Mouse (Mus musculus) neural tube, embryonic 11.5 days (tissue): ENCODE results near the gene Zfp787. TPM values are rescaled to one million over a fixed set of nuclear protein-coding genes. Genes with fewer than 3 reads are reported as not detected.

Source experiments
- ATAC-seq: fragments of 200-750 bp; cut with Nextera tagmentation; 2 replicates; pipeline ENCODE4 v1.8.0; 2017; ENCODE audit warnings: moderate number of reproducible peaks, mild to moderate bottlenecking, moderate TSS enrichment, moderate library complexity; ENCODE audit not compliant: insufficient read depth, low FRiP score, low TSS enrichment
- DNase-seq: peaks from one replicate; pipeline ENCODE4 v3.0.0-alpha.2; 2015; ENCODE audit warnings: low spot score
- H3K27ac ChIP-seq: fragments of 300-500 bp; sonication (generic); 2 replicates; pipeline ENCODE4 v1.5.1; 2014; ENCODE audit warnings: low read depth, mild to moderate bottlenecking, low read length
- H3K27me3 ChIP-seq: fragments of 300-500 bp; sonication (generic); 2 replicates; pipeline ENCODE4 v1.6.1; 2014; ENCODE audit warnings: mild to moderate bottlenecking, low read length, mixed read lengths; ENCODE audit not compliant: control insufficient read depth, insufficient read depth
- H3K36me3 ChIP-seq: fragments of 300-500 bp; sonication (generic); 2 replicates; pipeline ENCODE4 v1.6.1; 2014; ENCODE audit warnings: mild to moderate bottlenecking, low read length, moderate library complexity, mixed read lengths; ENCODE audit not compliant: control insufficient read depth, insufficient read depth
- H3K4me1 ChIP-seq: fragments of 300-500 bp; sonication (generic); 2 replicates; pipeline ENCODE4 v1.6.1; 2014; ENCODE audit warnings: low read length, mixed read lengths; ENCODE audit not compliant: control insufficient read depth, insufficient read depth
- H3K4me2 ChIP-seq: fragments of 300-500 bp; sonication (generic); 2 replicates; pipeline ENCODE4 v1.6.1; 2014; ENCODE audit warnings: low read depth, mild to moderate bottlenecking, moderate library complexity
- H3K4me3 ChIP-seq: fragments of 300-500 bp; sonication (generic); 2 replicates; pipeline ENCODE4 v1.5.1; 2014; ENCODE audit warnings: low read depth, low read length
- H3K9ac ChIP-seq: fragments of 300-500 bp; sonication (generic); 2 replicates; pipeline ENCODE4 v1.6.1; 2014; ENCODE audit warnings: mild to moderate bottlenecking, low read length
- H3K9me3 ChIP-seq: fragments of 300-500 bp; sonication (generic); 2 replicates; pipeline ENCODE4 v1.6.1; 2016; ENCODE audit warnings: low read length; ENCODE audit not compliant: control insufficient read depth
- WGBS: fragments of 180-500 bp; shearing (Covaris S2); extraction: QIAGEN DNeasy Blood & Tissue Kit; methylation state at CpG from one replicate; pipeline ENCODE4 v1.1.7; 2014; 5-methylcytosine and 5-hydroxymethylcytosine counted together
- polyA plus RNA-seq: library from polyadenylated mRNA; unstranded; fragments of >200 nt; fragmentation: Nextera tagmentation; extraction: Ambion mirVana; gene quantifications from 2 replicates; pipeline ENCODE4 v1.2.1, GENCODE M21; 2014

The Zfp787 gene
- polyA plus RNA-seq, 1 experiment from 2014 or later: 12.5 TPM

- Histone ChIP-seq H3K4me3 (peak overlapping the region; percentile 80), H3K9ac (peak overlapping the region; percentile 83), H3K4me1 (peaks cover 8% of the 10 kb centered on the region; the same call in 1 of the 2 replicates), H3K27ac (no peak overlapping the region), H3K9me3 (no peaks in the 10 kb centered on the region), H3K4me2 (peak overlapping the region; percentile 46), H3K27me3 (no peaks in the 10 kb centered on the region), H3K36me3 (no peaks in the 10 kb centered on the region)
- ATAC-seq (no peak), DNase-seq (no peak)
- WGBS: 60% methylated on average over 9 of the region's 9 CpGs
These were observed 1.2 kb upstream of the Zfp787 start for GRCm38 (mm10) chr7:6156901-6157472.

DNA sequence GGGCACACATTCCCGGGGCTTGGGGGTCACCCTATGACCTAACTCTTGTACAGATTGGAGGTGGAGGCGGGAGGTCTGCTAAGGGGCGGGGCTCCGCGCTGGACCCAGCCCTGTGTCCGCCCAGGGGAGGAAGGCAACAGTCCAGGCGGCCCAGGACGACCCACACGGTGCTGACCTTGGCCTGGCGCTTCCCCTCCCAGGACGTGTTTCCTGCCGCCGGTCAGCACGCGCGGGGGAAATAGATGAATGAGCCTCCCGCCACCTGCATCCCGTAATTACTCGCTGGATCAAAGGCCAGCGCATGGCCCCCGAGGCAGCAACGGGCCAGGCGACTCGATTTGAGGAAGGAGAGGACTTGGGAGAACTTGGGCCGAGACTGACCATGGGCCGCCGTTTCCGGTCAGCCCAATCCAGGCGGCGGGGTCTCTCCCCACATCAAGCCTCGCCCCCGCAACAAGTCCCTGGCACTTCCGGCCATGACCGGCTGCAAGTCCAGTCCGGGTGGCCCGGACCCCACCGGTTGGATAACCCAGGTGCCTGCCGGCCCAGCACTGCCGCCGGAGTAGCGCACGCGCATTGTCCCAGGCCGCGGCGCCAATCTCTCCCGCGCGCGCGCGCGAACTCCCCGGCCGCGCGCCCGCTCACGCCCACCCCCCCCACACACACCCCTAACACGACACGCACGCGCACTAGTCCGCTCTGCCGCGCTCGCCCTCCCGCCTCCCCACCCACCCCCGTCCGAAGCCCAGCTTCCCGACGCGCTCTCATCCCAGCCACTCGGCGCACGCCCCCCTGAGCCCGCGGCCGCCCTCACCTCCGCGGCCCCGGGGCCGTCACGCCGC is 545 bp downstream of the Zfp787 start:
- ATAC-seq (peak; percentile 79), DNase-seq (peak; percentile 86)
- peak overlapping the region; percentile 83 for H3K9ac ChIP-seq
- H3K9me3 ChIP-seq: no peaks in the 10 kb centered on the region
- H3K4me2 ChIP-seq: peak overlapping the region; percentile 89
- WGBS: under 1% methylated on average over 58 of the region's 85 CpGs
- H3K27me3 ChIP-seq: no peaks in the 10 kb centered on the region
- H3K4me1 ChIP-seq: peaks cover 8% of the 10 kb centered on the region; the same call in 1 of the 2 replicates
- H3K36me3 ChIP-seq: no peaks in the 10 kb centered on the region
- H3K27ac ChIP-seq: peak overlapping the region; percentile 87
- H3K4me3 ChIP-seq: peak overlapping the region; percentile 80

DNA sequence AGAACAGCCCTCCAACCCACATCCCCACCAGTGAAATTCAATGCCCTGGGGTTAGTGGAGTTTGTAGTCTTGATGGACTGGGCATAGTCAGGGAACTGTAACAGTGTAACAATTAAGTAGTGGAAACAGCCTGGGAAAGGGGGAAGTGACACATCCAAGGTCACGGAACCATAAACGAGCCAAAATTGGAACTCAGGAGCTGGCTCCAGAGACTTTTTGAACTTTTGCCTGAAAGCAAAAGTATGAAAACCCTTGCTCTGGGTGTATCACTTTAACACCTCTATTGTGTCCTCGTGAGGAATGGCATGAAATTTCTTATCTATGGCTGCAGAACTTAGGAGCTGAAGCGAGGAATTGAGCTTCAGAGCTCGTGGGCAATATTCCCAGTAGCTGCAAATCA is 1.6 kb downstream of the Zfp787 start:
- H3K4me1 ChIP-seq: peaks cover 8% of the 10 kb centered on the region; the same call in 1 of the 2 replicates
- peak overlapping the region; percentile 89 for H3K4me2 ChIP-seq
- no peak overlapping the region for H3K9ac ChIP-seq
- no peak overlapping the region for H3K4me3 ChIP-seq
- no peak overlapping the region for H3K27ac ChIP-seq
- ATAC-seq (no peak), DNase-seq (no peak)
- no peaks in the 10 kb centered on the region for H3K36me3 ChIP-seq
- WGBS: 91% methylated on average over 5 of the region's 5 CpGs
- no peaks in the 10 kb centered on the region for H3K9me3 ChIP-seq
- no peaks in the 10 kb centered on the region for H3K27me3 ChIP-seq

DNA sequence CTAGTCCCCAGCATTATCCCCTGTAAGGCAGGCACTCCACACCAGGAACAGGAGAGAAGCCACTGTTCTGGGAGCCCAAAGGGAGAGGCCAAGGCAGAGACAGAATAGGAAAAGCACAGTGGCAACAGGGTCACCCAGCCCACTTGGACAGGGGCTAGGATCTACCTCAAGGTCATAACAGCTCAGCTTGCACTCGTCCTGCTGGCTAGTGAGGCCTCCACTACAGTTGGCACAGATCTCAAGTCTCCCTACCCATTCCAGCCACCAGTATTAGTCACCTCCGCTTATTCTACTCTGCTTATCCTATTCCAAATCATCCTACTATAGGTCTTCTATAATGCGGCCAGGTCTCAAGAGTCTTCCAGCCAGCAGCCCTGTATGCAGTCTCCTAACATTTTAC is 2.7 kb downstream of the Zfp787 start:
- H3K4me1 ChIP-seq: peaks cover 8% of the 10 kb centered on the region; the same call in 1 of the 2 replicates
- 98% methylated on average over 3 of the region's 3 CpGs for WGBS
- H3K9ac ChIP-seq: no peak overlapping the region
- H3K4me3 ChIP-seq: no peak overlapping the region
- H3K4me2 ChIP-seq: no peak overlapping the region
- no peak for DNase-seq
- H3K27ac ChIP-seq: no peak overlapping the region
- H3K9me3 ChIP-seq: no peaks in the 10 kb centered on the region
- no peak for ATAC-seq
- H3K27me3 ChIP-seq: no peaks in the 10 kb centered on the region
- no peaks in the 10 kb centered on the region for H3K36me3 ChIP-seq

DNA sequence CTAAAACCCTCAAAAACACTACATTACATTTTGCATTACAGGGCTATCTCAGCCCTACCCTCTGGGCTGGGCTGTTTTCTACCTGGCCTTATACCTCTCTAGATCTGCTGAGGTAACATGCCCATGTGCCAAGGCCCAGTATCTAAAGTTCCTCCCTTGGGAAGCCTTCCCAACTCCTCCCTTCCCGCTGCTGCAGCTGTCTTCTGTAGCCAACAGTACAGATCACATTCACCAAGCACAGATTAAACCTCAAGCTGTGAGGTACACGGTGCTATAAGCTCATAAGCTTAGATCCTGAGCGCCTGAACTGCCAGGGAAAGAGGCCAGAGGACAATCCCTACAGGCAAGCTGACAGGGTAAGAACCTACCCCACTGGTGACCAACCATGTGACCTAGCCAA is 3.8 kb downstream of the Zfp787 start:
- no peak overlapping the region for H3K9ac ChIP-seq
- ATAC-seq (no peak), DNase-seq (no peak)
- no peaks in the 10 kb centered on the region for H3K27me3 ChIP-seq
- H3K4me3 ChIP-seq: no peak overlapping the region
- no peaks in the 10 kb centered on the region for H3K36me3 ChIP-seq
- no peak overlapping the region for H3K27ac ChIP-seq
- peaks cover 8% of the 10 kb centered on the region; the same call in 1 of the 2 replicates for H3K4me1 ChIP-seq
- H3K4me2 ChIP-seq: no peak overlapping the region
- H3K9me3 ChIP-seq: no peaks in the 10 kb centered on the region
- WGBS: 89% methylated on average over 3 of the region's 3 CpGs

DNA sequence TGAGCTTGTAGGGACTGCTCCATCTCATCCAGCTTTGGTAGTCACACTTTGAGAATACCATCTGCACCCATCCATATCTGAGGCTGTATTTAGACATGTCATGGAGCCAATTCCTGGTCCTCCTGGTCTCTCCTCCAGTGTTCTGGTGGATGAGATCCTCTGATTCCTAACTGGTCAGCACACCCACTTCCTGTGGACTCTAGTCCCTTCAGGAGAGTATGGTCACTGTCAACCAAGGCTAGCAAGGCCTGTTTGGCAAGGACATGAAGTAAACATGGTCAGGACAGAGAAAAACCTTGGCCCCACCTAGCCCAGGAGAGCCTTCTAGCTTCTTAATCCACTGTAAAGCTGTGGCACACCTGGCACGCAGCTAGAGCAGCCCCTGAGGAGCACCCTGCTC is 4.5 kb downstream of the Zfp787 start:
- ATAC-seq: no peak

GRCm38 (mm10) chr7:6147688-6148087 is 8.1 kb downstream of the Zfp787 start:
- no peak overlapping the region for H3K4me3 ChIP-seq
- H3K4me1 ChIP-seq: no peaks in the 10 kb centered on the region
- H3K36me3 ChIP-seq: no peaks in the 10 kb centered on the region
- WGBS: 84% methylated on average over 5 of the region's 5 CpGs
- H3K27me3 ChIP-seq: no peaks in the 10 kb centered on the region
- H3K9ac ChIP-seq: no peak overlapping the region
- no peak overlapping the region for H3K27ac ChIP-seq
- DNase-seq: no peak
- no peak overlapping the region for H3K4me2 ChIP-seq
- ATAC-seq: no peak
- no peaks in the 10 kb centered on the region for H3K9me3 ChIP-seq

More for the DNA sequence above, 4.5 kb downstream of the Zfp787 start:
- no peak for DNase-seq
- no peaks in the 10 kb centered on the region for H3K36me3 ChIP-seq
- H3K4me2 ChIP-seq: no peak overlapping the region
- H3K9me3 ChIP-seq: no peaks in the 10 kb centered on the region
- H3K4me1 ChIP-seq: peaks cover 6% of the 10 kb centered on the region; the same call in 1 of the 2 replicates
- no peak overlapping the region for H3K4me3 ChIP-seq
- 87% methylated on average over 1 of the region's 1 CpGs for WGBS
- H3K27ac ChIP-seq: no peak overlapping the region
- H3K9ac ChIP-seq: no peak overlapping the region
- H3K27me3 ChIP-seq: no peaks in the 10 kb centered on the region

- no peak overlapping the region for H3K9ac ChIP-seq
- H3K27ac ChIP-seq: no peak overlapping the region
- DNase-seq: no peak
- no peak for ATAC-seq
- H3K27me3 ChIP-seq: no peaks in the 10 kb centered on the region
- H3K4me1 ChIP-seq: no peaks in the 10 kb centered on the region
- no peaks in the 10 kb centered on the region for H3K36me3 ChIP-seq
- WGBS: 86% methylated on average over 2 of the region's 2 CpGs
- no peaks in the 10 kb centered on the region for H3K9me3 ChIP-seq
- no peak overlapping the region for H3K4me2 ChIP-seq
- no peak overlapping the region for H3K4me3 ChIP-seq
These were observed 8.8 kb downstream of the Zfp787 start for GRCm38 (mm10) chr7:6146982-6147325.
